Mouse (Mus musculus): ENCODE results near the gene Crls1.
A peak's percentile ranks its signal among the peaks of the same experiment; 100 is the strongest.

Crls1 gene

DNA sequence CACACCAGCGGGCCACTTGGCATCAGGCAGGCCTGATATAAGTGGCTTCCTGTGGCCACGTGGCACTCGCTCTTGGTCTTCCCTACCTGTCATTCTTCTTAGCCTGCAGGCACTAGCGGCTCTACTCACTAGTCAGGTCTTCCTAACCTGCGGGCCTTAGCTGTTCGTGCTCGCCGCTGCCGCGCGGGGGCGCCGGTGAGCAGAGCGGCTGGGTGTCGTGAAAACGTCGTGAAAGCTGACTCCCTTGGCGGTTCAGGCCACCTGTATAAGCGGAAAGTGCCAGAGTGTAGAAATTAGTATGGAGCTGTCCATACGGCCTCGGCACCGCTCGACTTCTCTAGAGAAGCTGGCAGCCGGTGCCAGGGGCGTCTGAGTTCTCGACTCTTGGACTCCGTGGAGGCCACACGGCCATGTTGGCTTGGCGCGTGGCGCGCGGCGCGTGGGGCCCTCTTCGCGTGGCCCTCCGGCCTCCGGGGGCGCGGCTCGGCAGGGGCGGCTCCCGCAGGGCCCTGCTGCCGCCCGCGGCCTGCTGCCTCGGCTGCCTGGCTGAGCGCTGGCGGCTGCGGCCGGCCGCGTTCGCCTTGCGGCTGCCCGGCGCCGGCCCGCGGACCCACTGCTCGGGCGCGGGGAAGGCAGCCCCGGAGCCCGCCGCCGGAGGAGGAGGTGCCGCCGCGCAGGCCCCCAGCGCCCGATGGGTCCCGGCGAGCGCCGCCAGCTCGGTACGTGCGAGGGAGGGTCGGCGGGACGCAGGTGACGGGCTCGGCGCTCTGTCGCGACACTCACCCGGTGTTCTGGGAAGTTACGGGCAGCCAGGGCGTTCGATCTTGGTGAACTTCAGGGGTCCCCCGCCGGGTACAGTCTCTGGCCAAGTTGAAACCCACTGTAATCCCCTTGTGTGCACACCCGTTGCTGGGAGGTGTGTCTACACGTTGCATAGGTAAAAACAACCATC lies at the start of gene Crls1:
Crls1 (plus strand) TSS at position 260 of the 952 bp plus-strand sequence.
- peak; percentile 98 for DNase-seq

- no peak for DNase-seq
These were observed 43.5 kb upstream of the Crls1 start for GRCm38 (mm10) chr2:132802976-132803375.

DNA sequence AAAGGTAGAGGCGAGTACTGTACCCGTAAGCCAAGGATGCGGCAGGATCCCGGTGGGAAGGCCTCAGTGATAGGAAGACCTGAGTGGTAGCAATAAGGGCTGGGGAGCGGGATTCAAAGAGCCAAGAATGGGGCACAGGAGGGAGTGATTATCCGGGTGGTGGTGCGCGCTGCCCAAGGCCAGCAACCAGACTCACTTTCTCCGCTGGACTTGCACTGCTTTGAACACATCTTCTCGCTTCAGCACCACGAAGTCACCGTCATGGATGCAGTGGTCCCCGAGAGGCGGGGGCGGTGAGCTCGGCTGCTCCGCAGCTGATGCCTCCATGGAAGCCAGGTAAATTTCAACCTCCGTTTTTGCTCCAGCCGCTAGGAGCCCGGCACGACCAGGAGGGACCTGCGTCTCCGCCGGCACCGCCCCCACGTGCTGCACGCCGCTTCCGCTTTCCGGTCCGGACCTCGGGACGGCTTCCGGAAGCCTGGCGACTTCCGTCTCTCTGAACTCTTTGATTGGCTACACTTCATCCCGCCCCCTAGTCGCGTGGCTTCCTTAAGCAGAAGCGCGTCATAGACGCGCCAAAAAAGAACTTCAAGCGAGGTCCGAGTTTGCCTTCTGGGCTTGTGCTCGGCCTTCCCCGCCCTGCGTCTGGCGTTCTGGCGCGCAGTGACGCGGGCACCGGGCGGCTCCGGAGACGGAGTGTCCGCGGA lies 30.7 kb upstream of the Crls1 start, which contains the start of the genes Trmt6 and Mcm8:
Trmt6 (minus strand) TSS at position 448 of the 707 bp plus-strand sequence.
Mcm8 (plus strand) TSS at position 534 of the 707 bp plus-strand sequence.
- peak; percentile 95 to 97 for DNase-seq

DNA sequence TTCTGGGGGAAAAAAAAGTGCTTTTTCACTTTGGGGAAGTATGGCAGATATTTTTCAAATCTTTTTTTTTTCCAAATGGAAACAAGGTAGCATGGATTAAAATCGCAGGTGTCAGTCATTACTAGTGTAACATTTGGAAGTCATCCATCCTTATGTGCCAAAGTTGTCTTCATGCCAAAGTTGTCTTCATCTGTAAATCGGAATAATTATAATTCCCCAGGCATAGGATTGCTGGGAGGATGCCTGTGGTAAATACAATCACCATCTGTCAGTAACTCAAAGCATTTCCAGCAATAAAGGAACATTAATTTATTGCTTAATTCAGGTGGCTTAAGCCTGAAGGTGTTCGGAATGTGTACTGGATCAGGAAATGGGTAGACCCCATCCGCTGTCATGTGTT lies 5.4 kb upstream of the Crls1 start:
- peak; percentile 33 to 43 for DNase-seq

DNA sequence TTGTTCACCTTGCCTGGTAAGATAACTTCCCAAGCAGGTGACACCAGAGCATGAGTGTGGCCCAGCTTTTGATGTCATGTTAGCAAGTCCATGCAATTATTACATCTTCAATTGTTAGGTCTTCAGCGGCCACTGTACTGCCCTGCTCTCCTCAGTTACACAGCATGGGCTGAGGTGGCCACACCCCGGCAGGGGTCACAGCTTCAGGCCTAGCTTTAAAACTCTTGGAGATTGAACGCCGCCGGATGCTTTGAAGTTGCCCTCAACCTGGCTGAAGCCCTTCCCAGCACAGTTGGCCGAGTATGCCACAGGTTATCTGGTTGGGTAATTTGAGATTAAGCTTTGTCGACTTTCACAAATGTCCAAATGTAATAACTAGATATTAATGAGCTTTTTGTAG lies 1.1 kb downstream of the Crls1 start:
- DNase-seq: peak; percentile 26

- DNase-seq: no peak
These were observed 1.9 kb downstream of the Crls1 start for GRCm38 (mm10) chr2:132848361-132848760.

DNA sequence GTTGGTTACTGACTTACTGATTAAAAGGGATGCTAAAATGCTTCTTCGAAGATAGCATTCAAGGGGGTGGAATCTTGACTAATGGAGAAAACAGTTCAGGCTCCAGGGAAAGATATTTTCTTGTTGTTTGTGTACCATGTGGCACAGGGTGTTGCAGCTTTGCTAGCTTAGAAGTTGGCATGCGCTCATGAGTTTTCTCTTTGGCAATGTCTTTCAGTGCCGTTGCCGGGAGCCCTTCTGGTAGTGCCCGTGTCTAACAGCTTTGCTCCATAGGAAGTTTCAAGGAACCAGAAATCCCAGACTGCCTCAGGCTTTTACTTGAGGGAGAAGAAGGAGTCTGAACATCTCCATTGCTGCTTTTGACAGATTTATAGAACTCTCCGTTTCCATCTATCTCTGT lies 2.7 kb downstream of the Crls1 start:
- peak; percentile 58 to 61 for DNase-seq

- no peak for DNase-seq
These were observed 6.6 kb downstream of the Crls1 start for GRCm38 (mm10) chr2:132853051-132853450.

GRCm38 (mm10) chr2:132856333-132856732 lies 9.9 kb downstream of the Crls1 start:
- no peak for DNase-seq

DNA sequence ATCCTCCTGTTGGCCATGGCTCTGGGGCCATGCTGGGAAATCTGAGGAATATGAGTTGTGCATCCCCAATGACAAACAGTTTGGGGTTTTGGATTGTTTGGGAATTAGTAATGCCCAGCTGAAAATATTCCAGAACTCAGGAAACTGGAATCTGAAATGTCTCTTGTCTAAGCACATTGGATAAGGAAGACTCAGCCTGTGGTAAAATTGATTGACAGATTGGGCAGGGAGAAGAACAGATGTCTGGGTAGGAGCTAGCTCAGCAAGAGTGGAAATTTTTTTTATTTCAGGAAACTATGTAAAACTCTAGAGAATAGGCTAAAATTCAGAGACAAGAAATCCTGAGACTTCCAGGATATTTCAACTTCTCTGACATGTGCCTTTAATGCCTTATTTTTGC lies 14.0 kb downstream of the Crls1 start:
- no peak for DNase-seq

- peak in 1 of 2 experiments; percentile 42 for DNase-seq
These were observed 15.0 kb downstream of the Crls1 start for GRCm38 (mm10) chr2:132861456-132861855.

DNA sequence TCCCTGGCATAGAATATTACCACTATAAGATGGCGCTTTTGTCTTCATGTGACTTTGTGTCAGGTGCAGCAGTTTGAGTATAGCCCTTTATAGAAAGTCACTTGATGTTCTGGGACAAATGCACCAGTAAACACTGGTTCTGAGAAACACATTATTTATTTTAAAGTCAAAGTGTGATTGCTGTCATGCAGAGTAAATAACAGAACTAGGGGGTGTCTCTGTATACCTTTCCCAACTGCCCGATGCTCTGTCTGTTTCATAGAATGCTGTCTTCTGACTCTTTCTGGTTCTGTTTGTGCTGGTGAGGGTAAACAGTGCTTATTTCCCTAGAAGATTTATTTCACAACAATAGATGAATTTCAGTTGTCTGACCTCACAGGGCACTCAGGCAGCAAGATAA lies 16.9 kb downstream of the Crls1 start:
- DNase-seq: no peak

- DNase-seq: no peak
These were observed 21.1 kb downstream of the Crls1 start for GRCm38 (mm10) chr2:132867521-132867920.

DNA sequence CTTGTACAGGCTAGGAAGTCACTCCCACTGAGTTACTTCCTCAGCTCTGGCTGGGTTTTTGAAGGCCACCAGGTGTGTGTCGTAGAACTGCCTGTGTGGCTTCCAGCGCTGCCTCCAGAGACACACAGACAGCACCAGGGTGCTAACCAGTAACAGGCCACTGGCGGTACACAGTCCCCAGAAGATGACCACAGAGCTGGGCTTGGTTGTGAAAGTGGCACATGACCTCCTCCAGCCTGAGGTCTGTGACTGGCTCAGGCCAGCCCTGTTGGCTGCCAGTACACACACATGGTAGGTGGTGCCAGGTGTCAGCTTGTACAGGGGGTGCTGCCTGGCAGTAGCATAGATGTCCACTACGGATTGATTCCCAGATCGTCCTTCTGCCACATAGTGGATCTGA lies 23.2 kb downstream of the Crls1 start:
- peak; percentile 17 to 23 for DNase-seq

DNA sequence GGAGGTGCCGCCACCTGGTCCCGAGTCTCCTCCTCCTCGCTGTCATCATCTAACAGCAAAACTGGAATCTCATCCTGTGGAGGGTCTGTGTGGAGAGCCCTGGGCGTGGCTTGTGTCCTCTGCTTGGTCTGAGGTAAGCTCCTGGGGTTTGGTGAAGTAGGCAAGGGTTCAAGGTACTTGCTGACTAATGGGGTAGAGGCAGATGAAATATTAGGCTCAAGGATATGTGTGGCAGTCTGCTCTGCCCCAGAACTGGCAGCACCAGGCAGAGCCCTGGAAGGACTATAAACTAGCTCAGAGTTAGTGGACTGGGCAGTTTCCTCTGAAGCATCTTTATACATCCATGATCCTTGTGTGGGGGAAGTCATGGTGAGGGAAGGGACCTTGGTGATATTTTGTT lies 23.8 kb downstream of the Crls1 start:
- DNase-seq: no peak

- no peak for DNase-seq
These were observed 25.2 kb downstream of the Crls1 start for GRCm38 (mm10) chr2:132871663-132872062.

DNA sequence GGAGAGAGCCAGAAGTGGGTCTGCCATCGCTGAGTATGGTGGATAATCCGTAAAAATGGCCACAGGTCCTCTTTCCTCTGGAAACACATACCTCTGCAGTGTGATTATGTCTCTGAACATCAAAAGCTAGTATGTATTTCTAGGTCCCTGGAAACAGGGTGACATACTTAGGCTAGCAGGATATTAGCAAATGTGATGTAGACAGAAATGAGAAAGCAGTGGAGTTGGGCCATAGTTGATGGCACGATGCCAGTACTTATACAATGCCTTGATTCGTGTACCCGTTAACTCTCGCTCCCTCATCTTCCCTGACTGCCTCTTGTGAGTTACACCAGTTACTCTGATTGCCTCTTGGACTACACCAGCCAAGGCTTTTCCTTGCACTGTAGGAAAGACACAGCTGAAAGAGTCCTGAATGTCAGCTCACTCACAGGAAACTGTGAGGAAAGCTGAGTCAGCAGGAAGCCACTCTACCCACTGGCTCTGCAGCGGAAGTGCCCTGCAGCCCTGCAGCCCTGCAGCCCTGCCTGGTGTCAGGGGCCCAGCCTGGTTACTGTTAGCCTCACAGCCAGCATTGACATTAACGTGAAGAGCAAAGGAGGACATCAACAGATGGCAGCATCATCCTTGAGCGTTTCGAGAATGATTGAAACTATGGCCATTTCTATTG lies 27.3 kb downstream of the Crls1 start:
- DNase-seq: no peak

- no peak for DNase-seq
These were observed 30.5 kb downstream of the Crls1 start for GRCm38 (mm10) chr2:132876991-132877390.

GRCm38 (mm10) chr2:132879261-132880044 lies 33.0 kb downstream of the Crls1 start:
- peak; percentile 62 to 69 for DNase-seq

- no peak for DNase-seq
These were observed 34.6 kb downstream of the Crls1 start, which contains the start of gene Lrrn4 for GRCm38 (mm10) chr2:132880844-132881645. TSS of gene Lrrn4 (minus strand) at chr2:132880891.

DNA sequence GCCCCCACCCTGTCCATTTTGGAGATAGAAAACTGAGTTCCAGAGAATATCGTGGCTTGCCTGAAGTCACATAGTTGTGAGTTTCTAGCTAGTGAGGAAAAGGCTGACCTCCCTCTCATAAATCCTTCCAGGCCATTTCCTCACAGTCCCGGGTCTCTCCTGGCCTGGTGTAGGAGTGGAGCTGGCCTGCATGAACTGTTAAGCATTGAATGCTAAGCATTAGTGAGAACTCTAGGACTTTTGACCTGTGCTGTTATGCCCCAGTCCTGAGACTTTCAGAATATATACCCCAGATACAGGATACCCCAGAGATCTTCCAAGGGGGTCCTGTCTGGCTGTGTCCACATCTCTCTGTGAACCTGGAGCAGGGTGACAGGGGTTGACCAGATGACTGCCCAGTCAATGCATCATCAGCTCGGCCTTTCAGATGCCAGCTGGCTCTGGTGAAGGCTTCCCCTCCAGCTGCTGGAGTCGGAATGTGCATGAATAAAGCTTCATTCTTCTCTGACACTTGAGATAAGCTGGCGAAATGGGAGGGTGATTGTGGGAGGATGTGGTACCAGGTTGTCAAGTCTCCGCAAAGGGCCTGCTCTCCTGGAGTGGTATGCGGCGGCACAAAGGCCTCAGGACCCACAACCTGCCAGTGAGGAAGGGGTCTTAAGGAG lies 38.0 kb downstream of the Crls1 start:
- DNase-seq: no peak
